Mouse (Mus musculus): ENCODE measurements at regions not wholly inside any gene's neighbourhood (a gene's known extent, or its start where the extent isn't known, plus 50 kb on each side); places are given as distances from the start of the nearest gene placed in this dataset.

- Histone ChIP-seq H3K4me1 (ENCODE audit: control insufficient read depth, insufficient read depth, low read length) (no peaks in the 10 kb centered on the region), H3K36me3 (ENCODE audit: control insufficient read depth, insufficient read depth, low read length) (no peaks in the 10 kb centered on the region), H3K9ac (ENCODE audit: low read depth, low read length) (no peak overlapping the region), H3K27me3 (ENCODE audit: control insufficient read depth, insufficient read depth, low read length) (no peaks in the 10 kb centered on the region), H3K4me3 (ENCODE audit: insufficient read depth, low read depth, low read length) (no peak overlapping the region), H3K79me2 (ENCODE audit: control insufficient read depth, insufficient read depth, low read length) (no peaks in the 10 kb centered on the region), H3K27ac (replicated peaks; ENCODE audit: insufficient read depth, low read depth, low read length) (no peak overlapping the region)
- 91% methylated on average over 14 of the region's 14 CpGs for WGBS
- TF ChIP-seq POLR2A (IDR thresholded peaks at IDR 0.05; ENCODE audit: extremely low read depth, insufficient read depth, low read length): no peak
- TF ChIP-seq CTCF (IDR thresholded peaks at IDR 0.05; ENCODE audit: low read depth, low read length): no peak
- DNase-seq (ENCODE audit: extremely low read depth, low read depth, low spot score): no peak
Observed at GRCm38 (mm10) chr19:55011341-55011740, 115.7 kb downstream of the Gpam start.

GRCm38 (mm10) chr19:55008463-55009146, 118.4 kb downstream of the Gpam start:
- peak; percentile 3 for DNase-seq (ENCODE audit: extremely low read depth, low read depth, low spot score)

GRCm38 (mm10) chr19:54989982-54990381, 137.1 kb downstream of the Gpam start:
- H3K4me1 ChIP-seq (ENCODE audit: control insufficient read depth, insufficient read depth, low read length): no peaks in the 10 kb centered on the region
- no peaks in the 10 kb centered on the region for H3K36me3 ChIP-seq (ENCODE audit: control insufficient read depth, insufficient read depth, low read length)
- WGBS: 55% methylated on average over 3 of the region's 3 CpGs
- no peaks in the 10 kb centered on the region for H3K27me3 ChIP-seq (ENCODE audit: control insufficient read depth, insufficient read depth, low read length)
- no peak overlapping the region for H3K9ac ChIP-seq (ENCODE audit: low read depth, low read length)
- no peak overlapping the region for H3K4me3 ChIP-seq (ENCODE audit: insufficient read depth, low read depth, low read length)
- no peak overlapping the region for H3K27ac ChIP-seq (replicated peaks; ENCODE audit: insufficient read depth, low read depth, low read length)
- no peaks in the 10 kb centered on the region for H3K79me2 ChIP-seq (ENCODE audit: control insufficient read depth, insufficient read depth, low read length)
- DNase-seq (ENCODE audit: extremely low read depth, low read depth, low spot score): no peak
- TF ChIP-seq CTCF (IDR thresholded peaks at IDR 0.05; ENCODE audit: low read depth, low read length) (no peak), POLR2A (IDR thresholded peaks at IDR 0.05; ENCODE audit: extremely low read depth, insufficient read depth, low read length) (no peak)

More at GRCm38 (mm10) chr19:55008463-55009146, 118.4 kb downstream of the Gpam start:
- Histone ChIP-seq H3K27ac (replicated peaks; ENCODE audit: insufficient read depth, low read depth, low read length) (no peak overlapping the region), H3K79me2 (ENCODE audit: control insufficient read depth, insufficient read depth, low read length) (no peaks in the 10 kb centered on the region), H3K27me3 (ENCODE audit: control insufficient read depth, insufficient read depth, low read length) (no peaks in the 10 kb centered on the region), H3K9ac (ENCODE audit: low read depth, low read length) (no peak overlapping the region), H3K4me3 (ENCODE audit: insufficient read depth, low read depth, low read length) (no peak overlapping the region), H3K36me3 (ENCODE audit: control insufficient read depth, insufficient read depth, low read length) (no peaks in the 10 kb centered on the region), H3K4me1 (ENCODE audit: control insufficient read depth, insufficient read depth, low read length) (no peaks in the 10 kb centered on the region)
- 14% methylated on average over 3 of the region's 3 CpGs for WGBS
- TF ChIP-seq POLR2A (IDR thresholded peaks at IDR 0.05; ENCODE audit: extremely low read depth, insufficient read depth, low read length): no peak
- no peak for TF ChIP-seq CTCF (IDR thresholded peaks at IDR 0.05; ENCODE audit: low read depth, low read length)

- peak; percentile 36 for DNase-seq (ENCODE audit: extremely low read depth, low read depth, low spot score)
- 96% methylated on average over 2 of the region's 2 CpGs for WGBS
- Histone ChIP-seq H3K9ac (ENCODE audit: low read depth, low read length) (no peak overlapping the region), H3K27ac (replicated peaks; ENCODE audit: insufficient read depth, low read depth, low read length) (no peak overlapping the region), H3K4me3 (ENCODE audit: insufficient read depth, low read depth, low read length) (no peak overlapping the region), H3K79me2 (ENCODE audit: control insufficient read depth, insufficient read depth, low read length) (no peaks in the 10 kb centered on the region), H3K4me1 (ENCODE audit: control insufficient read depth, insufficient read depth, low read length) (no peaks in the 10 kb centered on the region), H3K36me3 (ENCODE audit: control insufficient read depth, insufficient read depth, low read length) (no peaks in the 10 kb centered on the region), H3K27me3 (ENCODE audit: control insufficient read depth, insufficient read depth, low read length) (no peaks in the 10 kb centered on the region)
- TF ChIP-seq CTCF (IDR thresholded peaks at IDR 0.05; ENCODE audit: low read depth, low read length) (no peak), POLR2A (IDR thresholded peaks at IDR 0.05; ENCODE audit: extremely low read depth, insufficient read depth, low read length) (no peak)
Observed at GRCm38 (mm10) chr19:54984541-54984940, 142.5 kb downstream of the Gpam start.

- WGBS: 63% methylated on average over 4 of the region's 4 CpGs
- no peaks in the 10 kb centered on the region for H3K4me1 ChIP-seq (ENCODE audit: control insufficient read depth, insufficient read depth, low read length)
- no peaks in the 10 kb centered on the region for H3K36me3 ChIP-seq (ENCODE audit: control insufficient read depth, insufficient read depth, low read length)
- H3K79me2 ChIP-seq (ENCODE audit: control insufficient read depth, insufficient read depth, low read length): no peaks in the 10 kb centered on the region
- no peak overlapping the region for H3K27ac ChIP-seq (replicated peaks; ENCODE audit: insufficient read depth, low read depth, low read length)
- no peak for DNase-seq (ENCODE audit: extremely low read depth, low read depth, low spot score)
- no peak overlapping the region for H3K9ac ChIP-seq (ENCODE audit: low read depth, low read length)
- H3K27me3 ChIP-seq (ENCODE audit: control insufficient read depth, insufficient read depth, low read length): no peaks in the 10 kb centered on the region
- H3K4me3 ChIP-seq (ENCODE audit: insufficient read depth, low read depth, low read length): no peak overlapping the region
- TF ChIP-seq POLR2A (IDR thresholded peaks at IDR 0.05; ENCODE audit: extremely low read depth, insufficient read depth, low read length): no peak
Observed at GRCm38 (mm10) chr19:54982801-54983200, 144.2 kb downstream of the Gpam start.

GRCm38 (mm10) chr19:54971440-54972211, 155.4 kb downstream of the Gpam start:
- H3K9ac ChIP-seq (ENCODE audit: low read depth, low read length): no peak overlapping the region
- WGBS: 79% methylated on average over 6 of the region's 6 CpGs
- no peak for TF ChIP-seq POLR2A (IDR thresholded peaks at IDR 0.05; ENCODE audit: extremely low read depth, insufficient read depth, low read length)
- TF ChIP-seq CTCF (IDR thresholded peaks at IDR 0.05; ENCODE audit: low read depth, low read length): no peak

More at GRCm38 (mm10) chr19:54971440-54972211, 155.4 kb downstream of the Gpam start:
- no peak overlapping the region for H3K27ac ChIP-seq (replicated peaks; ENCODE audit: insufficient read depth, low read depth, low read length)
- H3K27me3 ChIP-seq (ENCODE audit: control insufficient read depth, insufficient read depth, low read length): no peaks in the 10 kb centered on the region
- H3K4me1 ChIP-seq (ENCODE audit: control insufficient read depth, insufficient read depth, low read length): no peaks in the 10 kb centered on the region
- no peak overlapping the region for H3K4me3 ChIP-seq (ENCODE audit: insufficient read depth, low read depth, low read length)
- H3K79me2 ChIP-seq (ENCODE audit: control insufficient read depth, insufficient read depth, low read length): no peaks in the 10 kb centered on the region
- DNase-seq (ENCODE audit: extremely low read depth, low read depth, low spot score): no peak
- H3K36me3 ChIP-seq (ENCODE audit: control insufficient read depth, insufficient read depth, low read length): no peaks in the 10 kb centered on the region
